ENCODE assay signal across 30 mouse cellular contexts in the genomic region with DNA sequence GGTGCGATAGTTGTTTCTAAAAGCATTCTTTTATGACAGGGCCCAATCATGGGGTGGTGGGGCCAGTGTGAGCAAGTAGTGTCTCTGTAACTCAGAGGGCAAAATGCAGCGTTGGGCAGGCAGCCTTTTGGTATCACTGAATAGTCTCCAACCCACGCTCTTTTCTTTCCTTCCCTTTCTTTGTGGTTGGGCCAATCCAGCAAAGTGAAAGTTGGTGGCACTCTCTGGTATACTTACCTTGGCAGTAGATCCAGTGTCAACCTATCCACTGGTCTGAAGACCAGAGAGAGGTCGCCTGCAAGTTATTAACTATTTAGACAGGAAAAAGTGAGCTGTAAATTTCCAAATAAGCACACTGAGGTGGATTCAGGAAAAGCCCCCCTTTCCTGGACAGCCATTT.
"Had no signal": no experiment of that assay in that cellular context is flagged by ENCODE, and none has a peak within 500 bp of the region (broad histone marks: within the 10 kb centered on the region; RNA-seq: fewer than 3 reads in every experiment).

No protein-coding gene starts in this region.

- H3K4me2 ChIP-seq: limb, embryonic 12.5 days; limb, embryonic 13.5 days; limb, embryonic 15.5 days; liver, embryonic 11.5 days; liver, embryonic 12.5 days; liver, embryonic 13.5 days; liver, embryonic 15.5 days; lung, embryonic 14.5 days; lung, embryonic 15.5 days; midbrain, embryonic 11.5 days; midbrain, embryonic 12.5 days; midbrain, embryonic 13.5 days; midbrain, embryonic 15.5 days had no signal

- H3K4me1 ChIP-seq: limb, embryonic 13.5 days; limb, embryonic 15.5 days; liver, embryonic 12.5 days; liver, embryonic 13.5 days; liver, embryonic 15.5 days; megakaryocyte, embryonic 14.5 days; midbrain, embryonic 12.5 days; midbrain, embryonic 13.5 days; midbrain, embryonic 15.5 days had no signal

- H3K9me3 ChIP-seq: limb, embryonic 10.5 days; limb, embryonic 12.5 days; limb, embryonic 13.5 days; limb, embryonic 15.5 days; liver, embryonic 12.5 days; liver, embryonic 13.5 days; liver, embryonic 15.5 days; lung, embryonic 15.5 days; megakaryocyte, embryonic 14.5 days; midbrain, embryonic 10.5 days; midbrain, embryonic 12.5 days; midbrain, embryonic 13.5 days; midbrain, embryonic 15.5 days had no signal

- H3K36me3 ChIP-seq: limb, embryonic 10.5 days; limb, embryonic 12.5 days; limb, embryonic 13.5 days; limb, embryonic 15.5 days; liver, embryonic 12.5 days; liver, embryonic 13.5 days; liver, embryonic 15.5 days; lung, embryonic 15.5 days; midbrain, embryonic 10.5 days; midbrain, embryonic 12.5 days; midbrain, embryonic 13.5 days; midbrain, embryonic 15.5 days had no signal

- DNase-seq: left cerebral cortex, postnatal 4 days; liver; liver, embryonic 13.5 days; lung, adult 18-20 months; lung, adult 2 months; lung, embryonic 14.5 days; lung, postnatal 10 days; lung, postnatal 14 days; lung, postnatal 36 days; lung, postnatal 4 days; midbrain, embryonic 14.5 days had no signal

- H3K27ac ChIP-seq: limb, embryonic 10.5 days; limb, embryonic 12.5 days; limb, embryonic 13.5 days; limb, embryonic 15.5 days; liver, embryonic 12.5 days; liver, embryonic 13.5 days; liver, embryonic 14.5 days; liver, embryonic 15.5 days; lung, embryonic 15.5 days; macrophage; midbrain, embryonic 10.5 days; midbrain, embryonic 12.5 days; midbrain, embryonic 13.5 days; midbrain, embryonic 15.5 days had no signal

- H3K4me3 ChIP-seq: limb, embryonic 10.5 days; limb, embryonic 12.5 days; limb, embryonic 13.5 days; limb, embryonic 15.5 days; liver, embryonic 12.5 days; liver, embryonic 13.5 days; liver, embryonic 15.5 days; lung, embryonic 15.5 days; megakaryocyte, embryonic 14.5 days; midbrain, embryonic 10.5 days; midbrain, embryonic 12.5 days; midbrain, embryonic 13.5 days; midbrain, embryonic 15.5 days; myocyte had no signal

- H3K27me3 ChIP-seq: limb, embryonic 12.5 days; limb, embryonic 13.5 days; limb, embryonic 15.5 days; liver, embryonic 12.5 days; liver, embryonic 13.5 days; liver, embryonic 15.5 days; lung, embryonic 15.5 days; megakaryocyte, embryonic 14.5 days; midbrain, embryonic 12.5 days; midbrain, embryonic 13.5 days; midbrain, embryonic 15.5 days had no signal

- ATAC-seq: liver, embryonic 12.5 days; lung, postnatal 0 days; midbrain, embryonic 13.5 days; midbrain, embryonic 15.5 days; midbrain, embryonic 16.5 days had no signal

- H3K9ac ChIP-seq: limb, embryonic 12.5 days; limb, embryonic 13.5 days; limb, embryonic 15.5 days; liver, embryonic 12.5 days; liver, embryonic 13.5 days; liver, embryonic 14.5 days; liver, embryonic 15.5 days; lung, embryonic 14.5 days; lung, embryonic 15.5 days; midbrain, embryonic 12.5 days; midbrain, embryonic 13.5 days; midbrain, embryonic 15.5 days had no signal
